Mouse (Mus musculus): ENCODE measurements around the gene Crybb2. TPM values are rescaled to one million over a fixed set of nuclear protein-coding genes. Genes with fewer than 3 reads are reported as not detected.

The Crybb2 gene
- polyA plus RNA-seq, 1 experiment from 2014 or later: not detected

DNA sequence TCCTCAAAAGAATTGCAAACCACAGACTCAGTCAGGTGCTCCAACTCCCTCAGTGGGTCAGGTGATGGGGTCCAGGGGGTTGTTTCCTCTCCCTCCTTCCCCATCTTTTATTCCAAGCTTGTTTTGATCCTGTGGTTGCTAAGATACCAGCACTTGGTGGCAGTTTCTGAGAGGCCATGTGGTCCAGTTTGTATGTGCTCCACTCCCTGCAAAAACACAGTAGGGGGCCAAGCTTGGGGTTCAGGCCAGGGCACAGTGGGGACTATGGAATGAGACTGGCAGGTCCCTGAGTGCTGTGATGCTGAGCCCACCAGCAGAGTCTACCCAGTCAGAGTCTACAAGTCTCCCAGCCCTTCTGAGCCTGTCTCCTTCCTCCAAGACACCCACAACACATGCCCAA, 20.0 kb downstream of the Crybb2 start:
- H3K9ac ChIP-seq (ENCODE audit: low read depth, low read length): no peak overlapping the region
- no peaks in the 10 kb centered on the region; the same call in 1 of the 2 replicates for H3K27me3 ChIP-seq (replicated peaks; ENCODE audit: control insufficient read depth, insufficient read depth, low read length)
- H3K36me3 ChIP-seq (ENCODE audit: control insufficient read depth, insufficient read depth, low read length): no peaks in the 10 kb centered on the region
- peaks cover 5% of the 10 kb centered on the region for H3K4me1 ChIP-seq (ENCODE audit: control insufficient read depth, insufficient read depth, low read depth, low read length)
- 0 out of 2 replicates have a peak, but pooled peaks have one; percentile 19 for ATAC-seq
- no peak overlapping the region for H3K27ac ChIP-seq (ENCODE audit: low read depth, low read length)
- H3K9me3 ChIP-seq (ENCODE audit: control insufficient read depth, low read length): no peaks in the 10 kb centered on the region; the same call in 1 of the 2 replicates
- H3K4me3 ChIP-seq (ENCODE audit: low read length): no peak overlapping the region
- H3K4me2 ChIP-seq (ENCODE audit: low read length): no peak overlapping the region

DNA sequence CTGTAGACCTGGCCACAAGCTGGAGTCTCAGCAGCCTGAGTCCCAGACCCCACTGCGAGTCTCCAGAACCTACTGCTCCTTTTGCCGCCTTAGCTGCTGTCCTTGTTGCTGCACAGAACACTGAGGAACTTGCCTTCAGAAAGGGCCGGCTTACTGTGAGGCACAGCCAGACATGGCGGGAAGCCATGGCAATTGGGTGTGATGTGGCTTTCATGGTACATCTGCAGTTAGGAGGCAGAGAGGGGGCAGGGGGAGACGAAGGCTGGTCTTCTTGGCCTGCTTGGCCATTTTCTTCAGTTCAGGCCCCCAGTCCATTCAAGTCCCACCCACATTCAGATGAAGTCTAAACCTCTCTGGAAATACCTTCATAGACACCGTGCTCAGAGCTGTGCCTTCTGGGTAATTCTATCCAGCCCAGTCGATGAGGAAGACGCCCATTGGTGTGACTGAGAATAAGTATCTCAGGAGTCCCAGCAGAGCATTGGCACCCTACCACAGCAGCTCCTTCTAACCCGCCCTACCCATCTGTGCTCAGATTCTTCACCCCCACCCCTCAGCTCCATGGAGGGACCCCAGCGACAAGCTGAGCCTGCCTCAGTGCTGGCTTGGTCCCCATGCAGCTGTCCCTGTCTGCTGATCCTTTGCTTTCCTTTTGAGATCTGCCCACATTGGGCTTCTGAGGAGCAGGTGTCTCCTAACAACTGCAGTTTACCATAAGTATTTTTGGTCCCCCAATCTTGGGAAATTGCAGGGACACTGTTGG, 24.2 kb downstream of the Crybb2 start:
- no peaks in the 10 kb centered on the region; the same call in 1 of the 2 replicates for H3K9me3 ChIP-seq (ENCODE audit: control insufficient read depth, low read length)
- H3K4me2 ChIP-seq (ENCODE audit: low read length): no peak overlapping the region
- peaks cover 13% of the 10 kb centered on the region for H3K4me1 ChIP-seq (ENCODE audit: control insufficient read depth, insufficient read depth, low read depth, low read length)
- 75% methylated on average over 10 of the region's 10 CpGs for WGBS
- ATAC-seq: 0 out of 2 replicates have a peak, but pooled peaks have one; percentile 28
- no peaks in the 10 kb centered on the region for H3K36me3 ChIP-seq (ENCODE audit: control insufficient read depth, insufficient read depth, low read length)
- H3K27ac ChIP-seq (ENCODE audit: low read depth, low read length): no peak overlapping the region; the same call in 1 of the 2 replicates
- no peak overlapping the region for H3K4me3 ChIP-seq (ENCODE audit: low read length)
- no peaks in the 10 kb centered on the region for H3K27me3 ChIP-seq (replicated peaks; ENCODE audit: control insufficient read depth, insufficient read depth, low read length)
- no peak overlapping the region for H3K9ac ChIP-seq (ENCODE audit: low read depth, low read length)

DNA sequence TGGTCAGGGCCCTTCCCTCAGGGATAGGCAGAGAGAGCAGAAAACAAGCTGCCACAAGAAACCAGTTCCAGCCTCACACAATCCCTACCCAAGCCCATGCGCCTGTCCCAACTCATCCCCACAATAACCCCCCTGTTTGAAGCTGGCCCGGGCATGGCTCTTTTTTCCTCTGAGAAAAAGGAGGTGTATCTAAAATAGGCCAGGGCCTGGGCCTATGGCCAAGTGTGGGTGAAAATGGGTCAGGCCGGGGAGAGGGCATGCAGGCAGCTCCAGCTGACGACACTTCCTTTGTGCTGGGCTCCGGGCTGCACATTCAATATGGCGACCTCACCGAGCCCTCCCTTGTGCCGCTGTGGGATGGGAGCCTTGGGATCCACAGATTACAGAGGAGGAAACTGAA, 26.4 kb downstream of the Crybb2 start:
- Histone ChIP-seq H3K4me2 (ENCODE audit: low read length) (no peak overlapping the region), H3K4me1 (ENCODE audit: control insufficient read depth, insufficient read depth, low read depth, low read length) (peaks cover 8% of the 10 kb centered on the region), H3K9me3 (ENCODE audit: control insufficient read depth, low read length) (no peaks in the 10 kb centered on the region; the same call in 1 of the 2 replicates), H3K36me3 (ENCODE audit: control insufficient read depth, insufficient read depth, low read length) (no peaks in the 10 kb centered on the region), H3K4me3 (ENCODE audit: low read length) (no peak overlapping the region), H3K27me3 (replicated peaks; ENCODE audit: control insufficient read depth, insufficient read depth, low read length) (no peaks in the 10 kb centered on the region), H3K27ac (ENCODE audit: low read depth, low read length) (peak overlapping the region; percentile 16; the same call in 1 of the 2 replicates), H3K9ac (ENCODE audit: low read depth, low read length) (no peak overlapping the region)
- 0 out of 2 replicates have a peak, but pooled peaks have one; percentile 16 for ATAC-seq
- 71% methylated on average over 8 of the region's 8 CpGs for WGBS

DNA sequence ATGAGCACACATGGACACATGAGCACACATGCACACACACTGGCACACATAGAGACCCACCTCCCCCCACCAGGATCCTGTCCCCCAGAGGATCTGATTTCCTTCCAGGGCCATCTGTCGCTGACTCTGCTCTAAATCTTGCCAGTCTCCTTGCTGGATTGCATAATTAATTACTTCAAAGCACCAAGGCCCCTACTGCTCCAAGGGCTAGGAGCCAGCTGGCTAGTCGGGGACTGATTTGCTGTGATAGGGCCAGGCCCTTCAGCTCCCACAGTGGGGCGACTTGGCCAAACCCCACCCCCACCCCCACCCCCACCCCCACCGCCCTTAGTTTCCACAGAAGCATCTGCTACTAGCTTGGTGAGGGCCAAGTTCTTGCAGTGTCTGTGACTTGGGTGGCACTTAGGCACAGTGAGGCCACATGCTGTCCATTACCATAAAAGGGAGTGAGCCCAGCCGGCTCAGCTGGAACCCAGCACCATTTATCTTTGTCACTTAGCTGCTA, 28.3 kb downstream of the Crybb2 start:
- 5% methylated on average over 5 of the region's 5 CpGs for WGBS
- Histone ChIP-seq H3K4me1 (ENCODE audit: control insufficient read depth, insufficient read depth, low read depth, low read length) (peaks cover 8% of the 10 kb centered on the region), H3K27ac (ENCODE audit: low read depth, low read length) (peak overlapping the region; percentile 73), H3K36me3 (ENCODE audit: control insufficient read depth, insufficient read depth, low read length) (no peaks in the 10 kb centered on the region), H3K9me3 (ENCODE audit: control insufficient read depth, low read length) (no peaks in the 10 kb centered on the region), H3K4me2 (ENCODE audit: low read length) (no peak overlapping the region), H3K4me3 (ENCODE audit: low read length) (no peak overlapping the region), H3K27me3 (replicated peaks; ENCODE audit: control insufficient read depth, insufficient read depth, low read length) (no peaks in the 10 kb centered on the region), H3K9ac (ENCODE audit: low read depth, low read length) (no peak overlapping the region)
- ATAC-seq: peak; percentile 95

DNA sequence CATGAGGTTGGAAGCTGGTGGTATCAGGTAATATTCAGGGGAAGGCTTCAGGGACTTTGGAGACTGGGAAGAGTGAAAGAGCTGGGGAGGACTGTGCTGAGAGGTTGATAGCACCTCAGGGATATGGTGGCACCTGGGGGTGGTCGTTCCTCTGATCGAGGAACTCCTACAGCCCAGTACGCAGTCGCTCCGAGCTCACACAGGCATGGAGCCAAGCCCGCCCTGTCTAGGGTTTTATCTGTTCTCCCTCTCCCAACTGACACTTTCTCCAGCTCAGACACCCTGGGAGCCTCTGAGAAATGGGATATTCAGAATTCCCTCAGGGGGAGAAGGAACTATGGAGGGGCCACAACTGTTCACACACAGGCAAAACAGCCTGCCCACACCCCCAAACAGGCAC, 29.1 kb downstream of the Crybb2 start:
- no peak for ATAC-seq
- Histone ChIP-seq H3K9me3 (ENCODE audit: control insufficient read depth, low read length) (no peaks in the 10 kb centered on the region), H3K9ac (ENCODE audit: low read depth, low read length) (no peak overlapping the region), H3K36me3 (ENCODE audit: control insufficient read depth, insufficient read depth, low read length) (no peaks in the 10 kb centered on the region), H3K4me1 (ENCODE audit: control insufficient read depth, insufficient read depth, low read depth, low read length) (peaks cover 8% of the 10 kb centered on the region), H3K27ac (ENCODE audit: low read depth, low read length) (peak overlapping the region; percentile 73), H3K4me2 (ENCODE audit: low read length) (no peak overlapping the region), H3K4me3 (ENCODE audit: low read length) (no peak overlapping the region), H3K27me3 (replicated peaks; ENCODE audit: control insufficient read depth, insufficient read depth, low read length) (no peaks in the 10 kb centered on the region)
- WGBS: 55% methylated on average over 6 of the region's 6 CpGs

DNA sequence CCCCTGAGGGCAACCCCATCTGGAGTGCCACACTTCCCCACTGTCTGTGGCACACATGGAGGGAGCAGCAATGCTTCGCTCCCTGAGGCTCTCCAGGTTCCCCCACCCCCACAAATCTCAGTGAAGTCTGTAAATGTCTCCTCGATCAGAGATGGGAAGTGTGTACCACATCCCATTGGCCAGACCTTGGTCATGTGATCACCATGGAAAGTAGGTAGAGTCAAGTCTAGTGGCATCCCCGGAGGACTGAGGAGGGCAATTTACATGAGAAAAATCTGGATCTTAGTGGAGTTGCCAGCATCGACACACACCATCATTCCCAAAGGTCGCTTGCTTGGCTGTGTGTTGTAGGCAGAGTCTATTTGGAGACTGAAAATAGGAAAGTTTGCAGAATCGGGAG, 31.3 kb downstream of the Crybb2 start:
- H3K27ac ChIP-seq (ENCODE audit: low read depth, low read length): no peak overlapping the region
- ATAC-seq: no peak
- no peak overlapping the region for H3K9ac ChIP-seq (ENCODE audit: low read depth, low read length)

DNA sequence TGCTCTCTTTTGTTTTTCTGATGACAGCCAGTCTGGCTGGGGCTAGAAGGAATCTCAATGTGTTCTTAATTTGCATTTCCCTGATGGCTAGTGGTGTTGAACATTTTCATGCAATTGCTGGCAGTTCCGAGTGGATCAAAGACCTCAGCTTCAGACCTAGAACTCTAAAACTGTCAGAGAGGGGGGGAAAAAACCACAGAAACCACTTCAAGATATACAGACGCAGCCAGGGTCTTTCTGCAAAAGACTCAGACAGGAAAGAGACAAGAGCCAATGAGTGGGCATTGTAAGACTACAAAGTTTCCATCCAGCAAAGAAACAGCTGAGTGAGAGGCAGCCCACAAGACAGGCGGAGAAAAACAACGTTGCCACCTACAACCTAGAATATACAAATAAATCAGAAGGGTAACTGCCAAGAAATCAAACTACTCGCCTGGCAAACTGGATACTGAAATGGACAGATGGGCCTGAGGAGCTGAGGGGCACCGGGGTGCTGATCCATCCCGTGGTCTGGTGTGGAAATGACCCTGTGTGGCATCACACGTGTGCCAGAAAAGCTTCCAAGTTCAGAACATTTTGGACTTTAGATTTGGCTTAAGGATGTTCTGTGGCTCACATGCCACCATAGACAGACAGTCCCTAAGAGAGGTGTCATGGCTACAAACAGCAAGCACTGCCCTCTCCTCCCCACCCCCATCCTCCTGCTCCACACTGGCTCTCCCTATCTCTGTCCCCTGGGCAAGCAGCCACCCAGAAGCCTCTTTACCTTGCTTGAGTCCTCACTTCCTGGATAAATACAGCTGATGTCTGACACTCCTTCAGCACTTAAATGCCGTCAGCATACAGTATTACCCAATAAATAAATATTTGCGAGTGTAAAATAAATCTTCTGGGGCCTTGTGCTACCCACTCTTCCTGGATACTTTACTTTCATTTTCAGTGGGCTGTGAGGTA, 34.5 kb downstream of the Crybb2 start:
- H3K9me3 ChIP-seq (ENCODE audit: control insufficient read depth, low read length): no peaks in the 10 kb centered on the region
- H3K27ac ChIP-seq (ENCODE audit: low read depth, low read length): no peak overlapping the region
- no peaks in the 10 kb centered on the region for H3K27me3 ChIP-seq (replicated peaks; ENCODE audit: control insufficient read depth, insufficient read depth, low read length)
- ATAC-seq: no peak
- no peak overlapping the region for H3K4me2 ChIP-seq (ENCODE audit: low read length)
- H3K9ac ChIP-seq (ENCODE audit: low read depth, low read length): no peak overlapping the region
- 53% methylated on average over 10 of the region's 10 CpGs for WGBS
- H3K36me3 ChIP-seq (ENCODE audit: control insufficient read depth, insufficient read depth, low read length): no peaks in the 10 kb centered on the region
- no peak overlapping the region for H3K4me3 ChIP-seq (ENCODE audit: low read length)
- peaks cover 17% of the 10 kb centered on the region for H3K4me1 ChIP-seq (ENCODE audit: control insufficient read depth, insufficient read depth, low read depth, low read length)

More for the DNA sequence above, 31.3 kb downstream of the Crybb2 start:
- H3K27me3 ChIP-seq (replicated peaks; ENCODE audit: control insufficient read depth, insufficient read depth, low read length): no peaks in the 10 kb centered on the region
- peaks cover 15% of the 10 kb centered on the region for H3K4me1 ChIP-seq (ENCODE audit: control insufficient read depth, insufficient read depth, low read depth, low read length)
- H3K4me3 ChIP-seq (ENCODE audit: low read length): no peak overlapping the region
- H3K36me3 ChIP-seq (ENCODE audit: control insufficient read depth, insufficient read depth, low read length): no peaks in the 10 kb centered on the region
- WGBS: 68% methylated on average over 6 of the region's 6 CpGs
- no peak overlapping the region for H3K4me2 ChIP-seq (ENCODE audit: low read length)
- no peaks in the 10 kb centered on the region for H3K9me3 ChIP-seq (ENCODE audit: control insufficient read depth, low read length)

DNA sequence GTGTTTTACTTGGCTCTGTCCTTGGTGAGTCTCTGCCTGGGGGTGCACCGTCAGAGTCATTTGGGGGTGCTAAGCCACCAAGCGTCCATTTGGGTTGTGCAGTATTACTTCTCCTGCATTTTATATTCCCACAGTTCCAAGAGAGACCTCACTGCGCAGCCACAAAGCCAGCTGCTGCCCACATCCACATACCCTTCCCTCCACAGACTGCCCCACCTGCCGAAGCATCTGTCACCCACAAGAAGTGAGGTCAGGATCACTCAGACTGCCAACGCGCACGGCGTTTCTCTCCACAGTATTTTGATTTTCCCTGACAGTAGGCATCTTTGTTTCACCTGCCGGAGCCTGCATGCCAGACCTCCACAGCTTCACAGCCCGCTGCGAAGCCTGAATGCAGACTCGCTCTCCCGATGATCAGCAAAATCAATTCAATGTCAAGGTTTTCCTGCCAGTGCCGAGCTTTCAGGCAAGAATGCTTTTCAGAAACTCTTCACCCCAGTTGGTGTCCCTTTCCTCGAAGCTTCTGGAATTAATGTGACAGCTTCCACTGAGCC, 38.6 kb downstream of the Crybb2 start:
- H3K27ac ChIP-seq (ENCODE audit: low read depth, low read length): peak overlapping the region; percentile 51

More for the DNA sequence above, 38.6 kb downstream of the Crybb2 start:
- Histone ChIP-seq H3K4me1 (ENCODE audit: control insufficient read depth, insufficient read depth, low read depth, low read length) (peaks cover 17% of the 10 kb centered on the region), H3K4me3 (ENCODE audit: low read length) (no peak overlapping the region), H3K9ac (ENCODE audit: low read depth, low read length) (no peak overlapping the region), H3K36me3 (ENCODE audit: control insufficient read depth, insufficient read depth, low read length) (no peaks in the 10 kb centered on the region), H3K4me2 (ENCODE audit: low read length) (peak overlapping the region; percentile 9; the same call in 1 of the 2 replicates), H3K27me3 (replicated peaks; ENCODE audit: control insufficient read depth, insufficient read depth, low read length) (no peaks in the 10 kb centered on the region), H3K9me3 (ENCODE audit: control insufficient read depth, low read length) (no peaks in the 10 kb centered on the region)
- WGBS: 25% methylated on average over 15 of the region's 15 CpGs
- peak; percentile 60 for ATAC-seq
